Mouse (Mus musculus) bone marrow macrophage, adult 2 months (primary cell): Measurements from ENCODE around the gene Slc30a2. TPM values are rescaled to one million over a fixed set of nuclear protein-coding genes. Genes with fewer than 3 reads are reported as not detected.
A peak's percentile ranks its signal among the peaks of the same experiment; 100 is the strongest.

Experiments
- H3K27ac ChIP-seq: 2 replicates; pipeline ENCODE4 v1.5.1; 2012; ENCODE audit warnings: low read depth, low read length; ENCODE audit not compliant: insufficient read depth
- H3K4me1 ChIP-seq: 2 replicates; pipeline ENCODE4 v1.6.1; 2012; ENCODE audit warnings: low read length; ENCODE audit not compliant: control insufficient read depth, insufficient read depth
- H3K4me3 ChIP-seq: 2 replicates; pipeline ENCODE4 v1.5.1; 2012; ENCODE audit warnings: mild to moderate bottlenecking, low read length, moderate library complexity; ENCODE audit not compliant: insufficient read depth
- CTCF ChIP-seq: IDR thresholded peaks from 2 replicates; pipeline ENCODE4 v1.5.1; 2012; ENCODE audit warnings: low read depth, mild to moderate bottlenecking, low read length, moderate library complexity
- POLR2A ChIP-seq: IDR thresholded peaks from 2 replicates; pipeline ENCODE4 v1.6.1; 2012; ENCODE audit warnings: mild to moderate bottlenecking, low read depth, low read length, borderline replicate concordance
- polyA plus RNA-seq: library from polyadenylated mRNA; stranded (reverse); fragments of >200 nt; gene quantifications from 2 replicates; pipeline ENCODE4 v1.2.4, GENCODE M21; 2012; ENCODE audit not compliant: missing spikeins, insufficient read depth, insufficient read length

Slc30a2 gene
- polyA plus RNA-seq, 1 experiment = not detected

DNA sequence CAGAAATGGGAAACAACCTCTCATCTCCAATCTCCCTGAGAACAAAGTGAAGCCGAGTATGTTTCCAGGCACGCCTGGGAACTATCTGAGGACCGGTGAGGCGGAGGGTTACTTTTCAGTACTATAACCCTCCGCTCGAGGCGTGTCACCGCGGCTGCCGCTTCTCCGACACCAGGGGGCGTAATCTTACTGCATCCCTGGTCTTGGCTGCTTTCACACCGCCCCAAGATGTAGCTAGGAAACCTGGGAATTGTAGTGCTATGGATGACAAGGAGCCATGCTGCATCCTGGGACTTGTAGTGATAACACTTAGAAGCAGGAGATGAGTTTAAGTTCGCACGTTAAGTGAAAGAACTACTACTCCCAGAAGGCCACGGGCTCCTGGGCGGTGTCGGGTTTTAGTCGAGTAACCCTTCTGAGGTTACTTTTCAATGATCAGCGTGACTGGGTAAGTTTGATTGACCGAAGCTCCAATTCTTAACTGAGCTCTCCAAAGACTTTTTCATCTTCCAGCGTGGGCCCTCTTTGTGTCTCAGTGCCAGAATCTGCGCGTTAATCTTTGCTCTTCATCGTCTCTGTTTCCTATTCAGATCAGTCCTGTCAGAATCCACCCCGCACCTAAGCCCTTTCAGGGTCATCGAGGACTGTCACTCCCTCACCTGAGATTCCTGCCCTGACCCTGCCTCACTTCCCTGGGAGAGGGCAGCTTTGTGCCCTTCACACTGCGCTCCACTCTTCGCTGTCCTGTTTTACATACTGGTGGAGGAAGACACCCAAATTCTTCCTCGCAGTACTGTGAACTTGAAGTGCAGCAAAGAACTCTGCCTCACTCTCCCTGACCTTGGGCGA, 53.2 kb downstream of the Slc30a2 start, which contains the start of gene Pafah2:
Gene Pafah2 (plus strand): TSS at position 344 of the 849 bp plus-strand sequence.
- peak within 1 kb of the TSS; percentile 84 for H3K27ac ChIP-seq
- TF ChIP-seq CTCF (peak; percentile 72; the same call in 1 of the 2 replicates), POLR2A (no peak)
- peak within 1 kb of the TSS; percentile 94 for H3K4me3 ChIP-seq
- peaks cover 7% of the 10 kb centered on the region; the same call in 1 of the 2 replicates for H3K4me1 ChIP-seq

DNA sequence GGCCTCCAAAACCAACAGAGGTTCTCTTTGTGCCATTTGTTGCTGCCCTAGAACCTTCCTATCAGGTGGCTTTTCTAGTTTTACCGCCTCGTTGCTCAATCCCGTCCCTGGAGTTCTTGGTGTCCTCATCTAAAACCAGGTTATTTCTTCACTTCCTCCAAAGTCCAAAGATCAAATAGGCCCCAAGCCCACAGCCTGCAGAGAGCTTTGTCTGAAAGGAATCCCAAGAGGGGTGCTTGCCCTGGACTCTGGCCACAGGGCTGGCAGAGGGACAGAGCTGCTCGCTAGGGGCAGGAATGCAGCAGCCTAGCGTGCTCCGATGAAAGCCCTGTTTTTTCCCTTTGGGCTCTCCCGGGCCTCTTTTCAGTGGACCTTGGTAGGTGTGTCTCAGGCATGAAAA, 54.1 kb downstream of the Slc30a2 start:
- H3K4me3 ChIP-seq = peak overlapping the region; percentile 94
- peaks cover 12% of the 10 kb centered on the region for H3K4me1 ChIP-seq
- TF ChIP-seq CTCF (no peak), POLR2A (no peak)
- peak overlapping the region; percentile 84 for H3K27ac ChIP-seq

DNA sequence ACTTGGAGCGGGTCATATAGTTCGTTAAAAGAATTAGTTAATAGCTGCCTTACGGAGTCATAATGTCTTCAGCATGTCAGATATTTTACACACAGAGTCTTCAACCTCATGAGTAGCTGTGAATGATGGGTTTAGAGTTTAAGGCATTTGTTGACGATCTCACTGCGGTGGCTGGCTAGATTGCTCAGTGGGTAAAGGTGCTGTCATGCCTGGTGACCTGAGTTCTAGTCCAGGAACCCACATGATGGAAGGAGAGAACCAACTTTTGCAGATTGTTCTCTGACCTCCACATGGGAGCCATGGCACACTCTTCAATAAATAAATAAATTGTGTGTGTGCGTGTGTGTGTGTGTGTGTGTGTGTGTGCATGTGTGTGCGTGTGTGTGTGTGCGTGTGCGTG, 54.8 kb downstream of the Slc30a2 start:
- TF ChIP-seq POLR2A = no peak
- no peak for TF ChIP-seq CTCF
- H3K4me3 ChIP-seq = no peak overlapping the region
- H3K4me1 ChIP-seq = peaks cover 18% of the 10 kb centered on the region
- H3K27ac ChIP-seq = no peak overlapping the region

DNA sequence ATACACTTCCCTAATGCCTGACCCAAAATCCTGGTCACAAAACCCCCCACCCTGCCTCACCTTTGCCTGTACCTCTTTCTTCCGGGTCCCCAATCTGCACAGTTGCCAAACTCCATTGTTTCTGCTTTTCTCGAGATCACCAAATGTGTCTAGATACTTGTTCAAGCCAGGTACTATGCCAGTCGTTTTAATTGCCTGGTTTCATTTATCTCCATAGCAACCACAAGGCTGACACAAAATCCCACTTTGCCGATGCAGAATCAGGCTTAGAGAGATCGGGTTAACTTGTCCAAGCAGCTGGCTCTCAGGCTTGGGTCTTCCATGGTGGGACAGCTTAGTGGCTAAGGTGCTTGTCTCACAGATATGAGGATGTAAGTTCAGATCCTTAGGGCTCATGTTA, 57.2 kb downstream of the Slc30a2 start:
- H3K4me3 ChIP-seq = no peak overlapping the region
- no peak overlapping the region for H3K27ac ChIP-seq
- TF ChIP-seq CTCF (no peak), POLR2A (no peak)
- H3K4me1 ChIP-seq = peaks cover 30% of the 10 kb centered on the region

DNA sequence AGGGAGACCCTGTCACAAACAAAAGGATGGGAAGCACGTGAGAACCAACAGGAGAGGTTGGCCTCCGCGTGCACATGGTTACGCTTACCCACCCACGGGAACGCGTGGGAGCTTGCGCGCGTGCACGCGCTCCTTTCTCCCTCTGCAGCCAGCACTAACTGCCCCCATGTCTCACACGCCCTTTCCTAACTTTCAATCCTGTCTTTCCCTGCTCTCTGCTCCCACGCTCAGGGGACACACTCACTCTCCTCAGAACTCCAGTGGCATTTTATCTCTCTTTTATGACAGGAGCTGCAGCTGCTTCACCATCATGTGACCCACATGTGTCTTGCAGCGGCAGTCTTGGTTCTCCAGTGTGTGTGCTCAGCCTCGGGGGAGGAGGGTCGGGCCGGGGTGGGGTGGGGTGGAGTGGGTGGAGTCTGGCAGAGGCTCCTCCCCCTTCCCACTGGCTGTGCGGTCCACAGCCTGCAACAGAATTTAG, 58.2 kb downstream of the Slc30a2 start:
- H3K27ac ChIP-seq = peak overlapping the region; percentile 70
- TF ChIP-seq POLR2A (no peak), CTCF (no peak)
- H3K4me3 ChIP-seq = peak overlapping the region; percentile 70
- H3K4me1 ChIP-seq = peaks cover 30% of the 10 kb centered on the region

DNA sequence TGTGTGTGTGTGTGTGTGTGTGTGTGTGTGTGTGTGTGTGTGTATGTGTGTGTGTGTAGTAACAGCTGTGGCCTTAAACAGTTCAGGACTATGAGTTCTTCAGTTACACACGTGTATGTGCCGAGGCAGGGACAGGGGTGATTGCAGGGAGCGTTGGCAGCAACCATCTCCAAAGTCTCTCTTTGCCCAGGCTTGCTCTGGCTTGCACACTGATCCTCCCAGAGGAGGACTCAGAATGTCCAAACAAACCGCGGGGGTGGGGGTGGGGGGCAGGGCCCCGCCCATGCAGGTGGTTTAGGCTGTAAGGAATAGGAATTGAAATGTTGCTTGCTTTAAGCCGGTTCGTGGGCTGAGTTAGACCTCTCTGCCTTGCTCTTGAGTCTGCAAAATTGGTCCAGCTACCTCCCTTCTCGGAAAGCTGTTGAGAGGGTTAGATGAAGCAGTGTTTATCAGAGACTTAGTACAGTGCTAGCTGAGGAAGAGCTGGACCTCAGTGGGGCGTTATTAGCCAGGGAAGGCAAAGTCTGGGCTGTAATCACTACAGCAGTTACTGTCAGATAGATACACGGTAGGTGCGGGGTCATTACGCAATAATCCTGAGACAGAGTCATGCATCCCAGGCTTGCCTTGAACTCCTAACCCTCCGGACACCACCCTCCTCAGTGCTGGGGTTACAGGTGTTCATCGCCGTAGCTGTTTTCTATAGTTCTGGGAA, 59.0 kb downstream of the Slc30a2 start:
- Histone ChIP-seq H3K27ac (peak overlapping the region; percentile 64), H3K4me1 (peaks cover 30% of the 10 kb centered on the region), H3K4me3 (peak overlapping the region; percentile 47)
- TF ChIP-seq CTCF = no peak
- TF ChIP-seq POLR2A = no peak

DNA sequence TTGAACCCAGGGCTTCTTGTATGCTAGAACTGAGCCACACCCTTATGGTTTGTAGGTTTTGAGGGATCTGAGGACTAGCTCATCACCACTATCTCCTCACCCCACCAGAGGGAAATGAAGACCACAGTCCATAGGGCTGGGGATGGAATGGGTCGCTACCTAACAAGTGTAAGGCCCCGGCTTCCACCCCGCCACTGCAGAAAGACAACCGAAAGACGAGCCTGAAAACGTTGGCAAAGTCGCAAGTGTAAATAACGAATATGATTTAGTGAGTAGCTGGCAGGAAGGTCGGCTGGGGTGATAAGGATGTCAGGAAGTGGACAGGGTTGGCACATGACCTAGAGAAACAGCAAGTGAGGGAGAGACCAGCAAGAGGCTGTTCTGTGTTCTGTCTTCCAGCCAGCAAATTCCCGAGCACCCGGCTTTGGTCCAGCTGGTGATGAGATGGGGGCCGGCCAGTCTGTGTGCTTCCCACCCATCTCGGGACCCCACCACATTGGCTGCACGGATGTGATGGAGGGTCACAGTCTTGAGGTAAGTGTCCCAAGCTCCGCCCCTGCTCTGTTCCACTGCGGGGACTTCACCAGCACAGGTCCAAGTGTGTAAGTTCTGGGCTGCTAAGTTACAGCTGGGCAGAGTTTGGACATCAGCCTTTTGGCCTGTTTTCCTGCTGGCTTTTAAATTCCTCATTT, 59.7 kb downstream of the Slc30a2 start:
- H3K4me1 ChIP-seq = peaks cover 27% of the 10 kb centered on the region
- TF ChIP-seq POLR2A (no peak), CTCF (no peak)
- H3K27ac ChIP-seq = no peak overlapping the region
- H3K4me3 ChIP-seq = no peak overlapping the region

DNA sequence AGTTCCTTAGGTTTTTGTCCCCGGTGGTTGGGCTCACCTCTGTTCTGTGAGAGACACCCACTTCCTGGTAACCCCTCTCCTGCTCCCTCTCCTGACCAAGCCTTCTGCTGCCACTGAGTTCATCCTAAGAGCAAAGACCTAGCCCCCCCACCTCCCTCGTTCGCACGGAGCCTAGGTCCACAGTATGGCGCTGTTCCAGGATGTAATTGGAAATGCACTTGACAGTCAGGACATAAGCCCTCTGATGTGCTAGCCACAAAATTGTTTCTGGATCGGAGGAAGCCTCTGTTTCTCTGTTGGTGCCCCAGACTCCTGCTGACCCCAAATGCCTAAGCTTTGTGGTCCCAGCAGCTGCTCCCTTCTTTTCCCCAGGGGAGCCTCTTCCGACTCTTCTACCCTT, 60.7 kb downstream of the Slc30a2 start:
- Histone ChIP-seq H3K4me3 (no peak overlapping the region), H3K27ac (no peak overlapping the region), H3K4me1 (peaks cover 27% of the 10 kb centered on the region)
- TF ChIP-seq POLR2A = no peak
- TF ChIP-seq CTCF = no peak

Other genes with a start within 250 kb of the Slc30a2 start
- gene Cd52, start 248.1 kb upstream of the Slc30a2 start, polyA plus RNA-seq = 1,130 and 1,142 TPM in 2 replicates
- 2.5 and 5.8 TPM in 2 replicates for gene Ubxn11, start 240.6 kb upstream of the Slc30a2 start, polyA plus RNA-seq
- 1,334 and 1,359 TPM in 2 replicates for gene Sh3bgrl3, start 214.4 kb upstream of the Slc30a2 start, polyA plus RNA-seq
- gene Cep85, start 156.1 kb upstream of the Slc30a2 start, polyA plus RNA-seq = 12.5 and 13.9 TPM in 2 replicates
- gene Gm7534, start 140.2 kb upstream of the Slc30a2 start, polyA plus RNA-seq = not detected in 2 replicates
- not detected in 2 replicates for gene Catsper4, start 115.8 kb upstream of the Slc30a2 start, polyA plus RNA-seq
- not detected in 2 replicates for gene Cnksr1, start 104.8 kb upstream of the Slc30a2 start, polyA plus RNA-seq
- gene E130218I03Rik, start 99.5 kb upstream of the Slc30a2 start, polyA plus RNA-seq = not detected in 2 replicates
- 3.9 and 5.3 TPM in 2 replicates for gene Zfp593, start 97.6 kb upstream of the Slc30a2 start, polyA plus RNA-seq
- gene Gm30191, start 96.2 kb upstream of the Slc30a2 start, polyA plus RNA-seq = not detected in 2 replicates
- gene Grrp1, start 89.1 kb upstream of the Slc30a2 start, polyA plus RNA-seq = not detected in 2 replicates
- 12.2 and 15.2 TPM in 2 replicates for gene Pdik1l, start 55.3 kb upstream of the Slc30a2 start, polyA plus RNA-seq
- gene Trim63, start 28.1 kb upstream of the Slc30a2 start, polyA plus RNA-seq = not detected in 2 replicates
- 0.56 TPM in 1 of 2 replicates, not detected in the other for gene Extl1, start 40.7 kb downstream of the Slc30a2 start, polyA plus RNA-seq
- 6.4 and 8.0 TPM in 2 replicates for gene Pafah2, start 53.1 kb downstream of the Slc30a2 start, polyA plus RNA-seq
- 314 and 367 TPM in 2 replicates for gene Stmn1, start 125.1 kb downstream of the Slc30a2 start, polyA plus RNA-seq
- 37.0 and 41.9 TPM in 2 replicates for gene Paqr7, start 153.5 kb downstream of the Slc30a2 start, polyA plus RNA-seq
- gene Aunip, start 167.8 kb downstream of the Slc30a2 start, polyA plus RNA-seq = 4.0 and 4.4 TPM in 2 replicates
- 58.9 and 59.7 TPM in 2 replicates for gene Mtfr1l, start 192.2 kb downstream of the Slc30a2 start, polyA plus RNA-seq
- 28.4 and 33.3 TPM in 2 replicates for gene Selenon, start 209.0 kb downstream of the Slc30a2 start, polyA plus RNA-seq